Mouse (Mus musculus) thymus, postnatal 14 days (tissue): ENCODE measurements around the gene Hhatl.

ENCODE experiments used
- DNase-seq: peaks from one replicate; pipeline ENCODE4 v3.0.0; 2021

Hhatl gene

GRCm38 (mm10) chr9:121802747-121803146 lies 10.4 kb upstream of the Hhatl start:
- no peak for DNase-seq

- no peak for DNase-seq
Observed at GRCm38 (mm10) chr9:121798887-121799520, 6.7 kb upstream of the Hhatl start.

GRCm38 (mm10) chr9:121797722-121798121 lies 5.4 kb upstream of the Hhatl start:
- no peak for DNase-seq

- no peak for DNase-seq
Observed at GRCm38 (mm10) chr9:121794972-121795539, 2.7 kb upstream of the Hhatl start.

GRCm38 (mm10) chr9:121791206-121791605 lies 1.1 kb downstream of the Hhatl start:
- peak; percentile 23 for DNase-seq

- DNase-seq = no peak
Observed at GRCm38 (mm10) chr9:121786359-121786758, 5.9 kb downstream of the Hhatl start.

- DNase-seq = no peak
Observed at GRCm38 (mm10) chr9:121785261-121785660, 7.0 kb downstream of the Hhatl start.

- DNase-seq = no peak
Observed at GRCm38 (mm10) chr9:121784801-121785200, 7.5 kb downstream of the Hhatl start.

GRCm38 (mm10) chr9:121778066-121778624 lies 14.2 kb downstream of the Hhatl start:
- no peak for DNase-seq

- DNase-seq = no peak
Observed at GRCm38 (mm10) chr9:121777484-121778065, 14.7 kb downstream of the Hhatl start, which contains the start of gene Klhl40. Gene Klhl40 (plus strand): TSS chr9:121777607.

GRCm38 (mm10) chr9:121776511-121776910 lies 15.8 kb downstream of the Hhatl start:
- no peak for DNase-seq

- DNase-seq = no peak
Observed at GRCm38 (mm10) chr9:121775951-121776350, 16.4 kb downstream of the Hhatl start.

GRCm38 (mm10) chr9:121772412-121772811 lies 19.9 kb downstream of the Hhatl start:
- DNase-seq = no peak

GRCm38 (mm10) chr9:121765166-121765855 lies 27.0 kb downstream of the Hhatl start:
- DNase-seq = no peak

GRCm38 (mm10) chr9:121763716-121764115 lies 28.6 kb downstream of the Hhatl start:
- DNase-seq = no peak

GRCm38 (mm10) chr9:121762761-121763160 lies 29.5 kb downstream of the Hhatl start:
- no peak for DNase-seq

- DNase-seq = no peak
Observed at GRCm38 (mm10) chr9:121762248-121762647, 30.1 kb downstream of the Hhatl start.

GRCm38 (mm10) chr9:121761787-121762186 lies 30.5 kb downstream of the Hhatl start:
- no peak for DNase-seq

GRCm38 (mm10) chr9:121761091-121761665 lies 31.1 kb downstream of the Hhatl start:
- no peak for DNase-seq

GRCm38 (mm10) chr9:121760271-121761090 lies 31.8 kb downstream of the Hhatl start:
- peak; percentile 60 for DNase-seq

- DNase-seq = peak; percentile 31
Observed at GRCm38 (mm10) chr9:121759091-121760081, 32.9 kb downstream of the Hhatl start, which contains the start of gene Zfp651. Gene Zfp651 (plus strand): TSS chr9:121759330.
